Comparison of ENCODE assay signal across 10 mouse cellular contexts in the genomic region with DNA sequence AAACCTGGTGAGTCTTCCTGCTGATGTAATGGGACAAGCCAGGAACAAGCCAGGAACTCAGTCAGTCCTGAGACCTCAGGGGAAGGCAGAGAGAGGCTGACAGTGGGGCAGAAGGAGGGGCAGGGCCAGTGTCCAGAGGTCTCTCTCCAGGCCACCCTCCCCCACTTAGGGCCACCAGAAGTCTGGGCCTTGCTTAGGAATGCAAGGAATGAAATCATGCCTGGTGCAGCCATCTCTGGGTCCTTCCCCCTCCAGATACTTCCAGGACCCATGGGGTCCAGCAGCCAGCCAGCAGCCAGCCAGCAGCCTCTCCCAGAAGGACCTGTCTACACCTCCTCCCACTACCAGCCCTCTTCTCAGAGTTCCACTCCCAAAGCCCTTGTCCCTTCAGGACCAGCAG. TPM values are rescaled to one million over a fixed set of nuclear protein-coding genes. Genes with fewer than 3 reads are reported as not detected.
DNase-seq lines count a peak whose midpoint lies in the region; ATAC-seq lines count a peak whose summit lies in the region.
"Had no signal": no experiment of that assay in that cellular context is flagged by ENCODE, and none has a peak within 500 bp of the region (broad histone marks: within the 10 kb centered on the region; RNA-seq: fewer than 3 reads in every experiment).

No protein-coding gene starts in this region.

- peak overlapping the region; percentile 79 for H3K27ac ChIP-seq in heart, embryonic 12.5 days (ENCODE audit: poor library complexity, severe bottlenecking)
- peak overlapping the region; percentile 5; the same call in 1 of the 2 replicates for H3K27ac ChIP-seq in embryonic facial prominence, embryonic 14.5 days (replicated peaks; ENCODE audit: low read depth, low read length)
- peak overlapping the region; percentile 78 for H3K27ac ChIP-seq in limb, embryonic 10.5 days

- H3K4me3 ChIP-seq in heart, embryonic 12.5 days, result no peak overlapping the region
- H3K4me3 ChIP-seq in embryonic facial prominence, embryonic 14.5 days (ENCODE audit: low read depth, low read length), result no peak overlapping the region
- no peak overlapping the region for H3K4me3 ChIP-seq in limb, embryonic 10.5 days

- peaks cover 82% of the 10 kb centered on the region for H3K4me1 ChIP-seq in heart, embryonic 12.5 days (replicated peaks)
- peaks cover 38% of the 10 kb centered on the region for H3K4me1 ChIP-seq in embryonic facial prominence, embryonic 14.5 days (ENCODE audit: control insufficient read depth, insufficient read depth, low read length)
- H3K4me1 ChIP-seq in limb, embryonic 10.5 days, result peaks cover 71% of the 10 kb centered on the region

- no peaks in the 10 kb centered on the region for H3K36me3 ChIP-seq in heart, embryonic 12.5 days
- H3K36me3 ChIP-seq in embryonic facial prominence, embryonic 14.5 days (ENCODE audit: control insufficient read depth, insufficient read depth, low read length), result 0 out of 2 replicates have a peak, but pooled peaks cover 2% of the 10 kb centered on the region
- peaks cover 12% of the 10 kb centered on the region; the same call in 1 of the 2 replicates for H3K36me3 ChIP-seq in limb, embryonic 10.5 days

- no peaks in the 10 kb centered on the region for H3K27me3 ChIP-seq in heart, embryonic 12.5 days (replicated peaks)
- H3K27me3 ChIP-seq in embryonic facial prominence, embryonic 14.5 days (replicated peaks; ENCODE audit: control insufficient read depth, insufficient read depth, low read length), result no peaks in the 10 kb centered on the region
- H3K27me3 ChIP-seq in limb, embryonic 10.5 days (ENCODE audit: low read depth, poor library complexity, severe bottlenecking), result no peaks in the 10 kb centered on the region

- no peaks in the 10 kb centered on the region for H3K9me3 ChIP-seq in heart, embryonic 12.5 days (replicated peaks)
- no peaks in the 10 kb centered on the region for H3K9me3 ChIP-seq in embryonic facial prominence, embryonic 14.5 days (ENCODE audit: control insufficient read depth, low read length)
- H3K9me3 ChIP-seq in limb, embryonic 10.5 days (replicated peaks), result no peaks in the 10 kb centered on the region

- H3K9ac ChIP-seq in heart, embryonic 12.5 days, result peak overlapping the region; percentile 44; the same call in 1 of the 2 replicates
- H3K9ac ChIP-seq in embryonic facial prominence, embryonic 14.5 days (ENCODE audit: low read depth, low read length), result peak overlapping the region; percentile 5; the same call in 1 of the 2 replicates

- no peak for DNase-seq in heart, adult 11 months
- peak; percentile 49 for DNase-seq in 3T3-L1 (ENCODE audit: low read depth, low spot score)
- DNase-seq in embryonic facial prominence, embryonic 14.5 days (ENCODE audit: low spot score), result no peak
- no peak for DNase-seq in limb, embryonic 10.5 days (ENCODE audit: low spot score)
- no peak for DNase-seq in retina, postnatal 1 day
- DNase-seq in right cerebral cortex, postnatal 4 days, result no peak
- DNase-seq in layer of hippocampus, adult 11-12 months (ENCODE audit: low spot score), result no peak
- DNase-seq: adrenal gland, postnatal 25 days; right cerebral cortex, postnatal 14 days had no signal

- ATAC-seq in heart, embryonic 12.5 days (ENCODE audit: insufficient number of reproducible peaks, low FRiP score), result peak; percentile 52
- ATAC-seq in embryonic facial prominence, embryonic 14.5 days (ENCODE audit: low read depth), result 0 out of 2 replicates have a peak, but pooled peaks have one; percentile 10

- peak overlapping the region; percentile 32 for H3K4me2 ChIP-seq in heart, embryonic 12.5 days
- H3K4me2 ChIP-seq in embryonic facial prominence, embryonic 14.5 days (ENCODE audit: low read depth, low read length), result no peak overlapping the region

RNA-seq across cellular contexts. Expression of gene Samd4b, which starts 10.3 kb away (rescaled TPM):
- polyA plus RNA-seq in heart, embryonic 12.5 days (2016; fragmentation: Nextera tagmentation; extraction: Ambion mirVana), result 29.0 and 29.5 TPM in 2 replicates
- polyA plus RNA-seq in embryonic facial prominence, embryonic 14.5 days (2014; fragmentation: Nextera tagmentation; extraction: Ambion mirVana), result 31.5 and 33.8 TPM in 2 replicates
- polyA plus RNA-seq in limb, embryonic 10.5 days (2016; fragmentation: Nextera tagmentation; extraction: Ambion mirVana), result 38.2 and 40.2 TPM in 2 replicates

RNA-seq across cellular contexts. Expression of gene Pak4, which starts 10.3 kb away (rescaled TPM):
- polyA plus RNA-seq in heart, embryonic 12.5 days (2016; fragmentation: Nextera tagmentation; extraction: Ambion mirVana), result 32.7 TPM in 2 replicates
- polyA plus RNA-seq in embryonic facial prominence, embryonic 14.5 days (2014; fragmentation: Nextera tagmentation; extraction: Ambion mirVana), result 20.7 and 23.5 TPM in 2 replicates
- polyA plus RNA-seq in limb, embryonic 10.5 days (2016; fragmentation: Nextera tagmentation; extraction: Ambion mirVana), result 64.9 and 69.8 TPM in 2 replicates

RNA-seq across cellular contexts. Expression of gene Nccrp1, which starts 40.6 kb away (rescaled TPM):
- not detected in 2 replicates for polyA plus RNA-seq in heart, embryonic 12.5 days (2016; fragmentation: Nextera tagmentation; extraction: Ambion mirVana)
- polyA plus RNA-seq in embryonic facial prominence, embryonic 14.5 days (2014; fragmentation: Nextera tagmentation; extraction: Ambion mirVana), result 0.17 and 0.43 TPM in 2 replicates
- not detected in 2 replicates for polyA plus RNA-seq in limb, embryonic 10.5 days (2016; fragmentation: Nextera tagmentation; extraction: Ambion mirVana)

RNA-seq across cellular contexts. Expression of gene Acp7, which starts 43.5 kb away (rescaled TPM):
- polyA plus RNA-seq in heart, embryonic 12.5 days (2016; fragmentation: Nextera tagmentation; extraction: Ambion mirVana), result not detected in 2 replicates
- polyA plus RNA-seq in embryonic facial prominence, embryonic 14.5 days (2014; fragmentation: Nextera tagmentation; extraction: Ambion mirVana), result 0.10 and 0.40 TPM in 2 replicates
- polyA plus RNA-seq in limb, embryonic 10.5 days (2016; fragmentation: Nextera tagmentation; extraction: Ambion mirVana), result not detected in 2 replicates

RNA-seq across cellular contexts. Expression of gene Sycn, which starts 47.0 kb away (rescaled TPM):
- not detected in 2 replicates for polyA plus RNA-seq in heart, embryonic 12.5 days (2016; fragmentation: Nextera tagmentation; extraction: Ambion mirVana)
- not detected in 2 replicates for polyA plus RNA-seq in embryonic facial prominence, embryonic 14.5 days (2014; fragmentation: Nextera tagmentation; extraction: Ambion mirVana)
- polyA plus RNA-seq in limb, embryonic 10.5 days (2016; fragmentation: Nextera tagmentation; extraction: Ambion mirVana), result not detected in 2 replicates

Comparison
In these comparisons a context has a peak if more than half of its experiments do, and no peak if none do; other contexts are left out.
1. H3K27ac ChIP-seq: peak in every context shown above with its lines; median percentile 79 in heart, embryonic 12.5 days; 78 in limb, embryonic 10.5 days; 5 in embryonic facial prominence, embryonic 14.5 days.